Mouse (Mus musculus) spleen, adult 12 weeks (tissue): ENCODE results near the gene Tssk4.

Source experiments
- DNase-seq: peaks from one replicate; pipeline ENCODE4 v3.0.0; 2022; ENCODE audit warnings: low spot score

Gene Tssk4

GRCm38 (mm10) chr14:55643060-55643907 lies 6.7 kb upstream of the Tssk4 start, which contains the start of gene Tm9sf1:
Gene Tm9sf1 (minus strand): TSS chr14:55643806.
- DNase-seq, result peak; percentile 88

GRCm38 (mm10) chr14:55644261-55644888 lies 5.6 kb upstream of the Tssk4 start:
- no peak for DNase-seq

DNA sequence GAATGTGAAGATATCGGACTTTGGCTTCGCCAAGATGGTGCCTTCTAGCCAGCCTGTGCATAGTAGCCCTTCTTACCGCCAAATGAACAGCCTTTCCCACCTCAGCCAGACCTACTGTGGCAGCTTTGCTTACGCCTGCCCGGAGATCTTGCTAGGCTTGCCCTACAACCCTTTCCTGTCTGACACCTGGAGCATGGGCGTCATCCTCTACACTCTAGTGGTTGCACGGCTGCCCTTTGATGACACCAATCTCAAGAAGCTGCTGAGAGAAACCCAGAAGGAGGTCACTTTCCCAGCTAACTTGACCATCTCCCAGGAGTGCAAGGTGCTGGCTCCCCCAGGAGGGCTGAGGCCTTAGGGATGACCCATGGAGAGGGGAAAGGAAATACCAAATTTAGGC lies 1.5 kb downstream of the Tssk4 start:
- no peak for DNase-seq

GRCm38 (mm10) chr14:55656935-55657334 lies 7.0 kb downstream of the Tssk4 start:
- DNase-seq, result no peak

GRCm38 (mm10) chr14:55658011-55658410 lies 8.0 kb downstream of the Tssk4 start:
- DNase-seq, result no peak

DNA sequence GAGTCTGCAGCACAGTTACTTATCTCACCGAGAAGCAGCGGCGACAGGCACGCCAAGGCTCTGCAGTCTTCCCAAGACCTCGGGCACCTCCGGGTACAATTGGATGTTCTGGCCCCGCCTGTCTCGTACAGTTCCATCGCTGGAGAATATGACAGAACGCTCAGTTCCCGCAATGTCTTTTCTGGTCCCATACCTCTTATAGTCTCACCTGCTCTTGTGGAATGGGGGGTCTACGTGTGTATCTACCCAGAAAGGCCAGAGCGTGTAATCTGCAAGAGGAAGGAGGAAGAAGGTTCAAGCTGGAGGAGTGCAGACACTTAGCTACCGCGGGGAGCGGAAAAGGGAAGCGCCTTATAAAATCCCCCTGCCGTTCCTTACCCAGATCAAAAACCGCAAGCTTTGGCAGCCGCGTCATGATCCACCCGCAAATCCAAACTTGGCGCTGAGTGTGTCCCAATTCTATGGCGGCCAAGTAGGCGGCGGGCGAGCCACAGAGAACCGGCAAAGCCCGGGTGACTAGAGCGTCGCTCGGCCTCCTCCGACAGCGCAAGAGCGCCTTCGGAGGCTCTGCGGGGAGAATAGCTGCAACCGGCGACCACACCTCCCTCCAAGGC lies 10.1 kb downstream of the Tssk4 start, which contains the start of gene Mdp1:
Mdp1 (minus strand) TSS at position 549 of the 614 bp plus-strand sequence.
- peak; percentile 71 for DNase-seq

DNA sequence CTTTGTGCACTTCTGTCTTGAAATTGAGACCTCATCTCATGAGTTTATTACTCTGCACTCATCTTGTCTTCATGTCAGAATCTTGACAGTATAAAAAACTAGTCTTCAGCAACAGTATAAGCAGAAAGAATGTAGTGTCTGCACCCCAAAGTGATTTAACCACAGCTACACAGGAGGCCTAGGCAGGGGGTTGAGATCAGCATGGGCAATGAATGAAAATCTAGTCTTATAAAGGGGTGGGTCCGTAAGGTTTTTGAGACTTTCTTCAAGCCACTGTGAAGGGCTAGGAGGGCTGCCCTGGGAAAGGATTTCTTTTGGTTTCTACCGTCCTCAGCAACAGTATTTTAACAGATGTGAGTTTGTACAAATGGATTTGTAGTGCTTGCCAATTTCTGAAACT lies 10.7 kb downstream of the Tssk4 start:
- DNase-seq, result no peak

DNA sequence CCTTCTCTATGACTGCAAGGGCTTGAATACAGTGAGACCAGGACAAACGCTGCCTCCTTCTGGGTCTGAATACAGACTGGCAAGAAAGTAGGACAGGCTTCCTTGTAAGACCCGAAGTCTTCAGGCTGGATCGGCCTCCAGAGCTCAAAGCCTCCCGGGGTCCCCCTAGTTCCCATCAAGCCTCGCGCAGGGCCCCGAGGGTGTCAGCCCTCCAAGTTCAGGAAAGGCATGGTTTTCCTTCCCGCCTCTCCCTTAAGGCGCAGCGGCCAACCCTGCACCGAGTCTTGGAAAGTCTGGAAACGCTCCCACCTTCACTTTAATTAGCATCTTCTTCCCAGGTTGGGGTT lies 21.5 kb downstream of the Tssk4 start:
- no peak for DNase-seq

DNA sequence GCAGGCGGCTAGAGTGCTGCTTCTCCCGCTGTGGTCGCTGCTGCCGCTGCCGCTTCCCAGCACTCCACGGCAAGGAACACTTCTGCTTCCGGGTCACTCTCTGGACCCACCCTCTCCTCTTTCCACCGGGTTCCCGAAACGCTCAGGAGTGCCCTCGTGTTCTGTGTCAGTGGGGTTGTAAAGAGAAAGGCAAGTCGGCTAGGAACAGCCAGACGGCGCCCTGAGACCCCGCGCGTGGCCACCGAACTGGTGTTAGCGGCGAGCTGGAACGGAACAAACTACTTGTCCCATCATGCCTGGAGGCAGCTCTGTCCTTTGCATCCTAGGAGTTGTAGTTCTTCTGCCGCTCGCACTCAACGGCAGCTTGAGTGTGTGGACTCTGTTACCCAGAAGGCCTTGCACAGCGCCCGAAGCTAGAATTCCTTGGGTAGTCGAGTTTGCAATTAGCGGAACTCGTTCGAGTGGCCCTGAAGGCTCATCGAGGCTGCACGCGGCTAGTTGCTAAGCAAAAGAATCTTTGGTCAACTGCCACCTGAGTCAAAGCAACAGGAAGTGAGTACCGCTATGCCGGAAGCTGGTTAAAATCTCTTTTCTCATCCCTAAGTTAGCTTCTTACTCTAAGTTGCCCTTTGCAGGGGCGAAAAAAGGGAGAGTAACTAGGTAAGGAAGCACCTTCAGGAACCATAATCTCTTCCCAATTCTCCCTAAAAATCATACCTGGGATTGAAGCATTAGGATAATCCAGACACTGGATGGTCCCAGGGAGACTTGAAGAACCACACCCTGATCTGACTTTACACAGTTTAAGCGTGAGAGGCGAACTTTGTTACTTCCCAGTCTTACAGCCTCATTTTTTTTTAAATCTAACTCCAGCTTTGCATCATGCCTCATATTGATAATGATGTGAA lies 22.1 kb downstream of the Tssk4 start, which contains the start of the genes Gmpr2 and Nedd8:
Gmpr2 (plus strand) TSS at position 109 of the 908 bp plus-strand sequence.
Nedd8 (minus strand) TSS at position 292 of the 908 bp plus-strand sequence.
- peak; percentile 85 for DNase-seq

GRCm38 (mm10) chr14:55672741-55673060 lies 22.7 kb downstream of the Tssk4 start:
- no peak for DNase-seq

- DNase-seq, result no peak
Observed at GRCm38 (mm10) chr14:55677615-55678014, 27.6 kb downstream of the Tssk4 start.

GRCm38 (mm10) chr14:55681160-55682117 lies 31.5 kb downstream of the Tssk4 start, which contains the start of gene Tinf2:
Gene Tinf2 (minus strand): TSS chr14:55681820.
- peak; percentile 93 for DNase-seq

GRCm38 (mm10) chr14:55682118-55682493 lies 32.1 kb downstream of the Tssk4 start:
- DNase-seq, result no peak

DNA sequence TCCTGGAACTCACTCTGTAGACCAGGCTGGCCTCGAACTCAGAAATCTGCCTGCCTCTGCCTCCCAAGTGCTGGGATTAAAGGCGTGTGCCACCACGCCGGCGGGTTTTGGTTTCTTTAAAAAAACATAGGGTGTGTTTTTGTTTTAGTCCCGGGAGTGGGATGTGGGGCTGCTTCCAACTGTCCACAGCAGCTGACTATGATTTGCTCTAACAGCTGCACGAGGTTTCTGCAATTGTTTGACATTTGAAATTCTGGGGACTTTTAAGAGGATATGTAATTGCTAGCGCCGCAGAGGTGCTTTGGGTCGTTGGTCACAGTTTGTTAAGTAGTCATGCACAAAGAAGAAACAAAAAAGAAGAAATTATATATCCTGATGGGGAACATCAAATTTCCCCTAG lies 39.4 kb downstream of the Tssk4 start:
- no peak for DNase-seq

DNA sequence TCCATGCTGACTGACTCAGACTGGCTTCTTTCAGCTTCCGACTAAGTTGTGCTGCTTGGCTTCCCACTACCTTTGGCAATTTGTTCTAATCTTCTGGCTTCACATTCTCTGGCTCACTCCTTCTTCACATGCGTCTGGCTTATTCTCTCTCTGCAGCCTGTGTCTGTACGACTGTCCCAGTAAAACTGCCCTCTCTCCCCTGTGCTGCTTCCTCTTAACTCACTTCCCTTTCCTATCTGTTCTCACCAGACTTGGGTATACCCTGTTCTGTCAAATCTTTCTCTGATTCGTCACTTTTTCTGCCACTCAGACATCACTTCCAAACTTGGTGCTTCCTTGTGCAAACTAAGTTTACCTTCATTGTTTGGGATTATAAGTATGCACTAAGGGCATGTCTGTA lies 47.2 kb downstream of the Tssk4 start:
- no peak for DNase-seq

DNA sequence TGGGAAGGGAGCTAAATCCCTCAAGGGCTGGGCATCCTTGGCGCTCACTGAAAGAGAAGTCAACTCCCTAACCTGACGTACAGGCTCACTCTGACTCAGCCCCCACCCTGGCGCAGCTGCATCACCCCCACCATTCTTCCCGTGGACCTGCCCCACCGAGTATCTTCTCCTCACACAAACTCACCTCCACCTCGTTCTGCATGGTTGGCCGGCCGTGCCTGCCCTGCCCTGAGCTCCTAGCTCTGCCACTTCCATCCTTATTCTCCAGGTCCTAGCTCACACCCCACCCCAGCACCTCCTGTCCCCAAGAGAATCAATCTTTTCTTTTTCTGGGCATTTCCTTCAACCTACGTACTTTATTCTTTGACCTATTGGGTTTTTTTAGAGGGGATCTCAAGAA lies 51.1 kb downstream of the Tssk4 start:
- DNase-seq, result no peak
